Mouse (Mus musculus) MEL (cell line): ENCODE data around the gene Pde1c. TPM values are rescaled to one million over a fixed set of nuclear protein-coding genes. Genes with fewer than 3 reads are reported as not detected.

Experiments used
- DNase-seq: peaks from one replicate; pipeline ENCODE4 v3.0.0; 2011; ENCODE audit warnings: low read depth, low spot score
- H3K27ac ChIP-seq: 2 replicates; pipeline ENCODE4 v1.5.1; 2012; ENCODE audit warnings: low read depth, mild to moderate bottlenecking, control low read depth, low read length, moderate library complexity; ENCODE audit not compliant: control insufficient read depth
- H3K27me3 ChIP-seq, 2 experiments: fragments of 150-350 bp in 1 of 2; sonication (generic) in 1 of 2; 2 replicates each; pipeline ENCODE4 v1.6.1; 2012; ENCODE audit warnings: low read length in 2 of 2, mild to moderate bottlenecking in 2 of 2, improper control_type of control experiment in 1 of 2, moderate library complexity in 1 of 2; ENCODE audit not compliant: insufficient read depth in 2 of 2, control insufficient read depth in 1 of 2
- H3K36me3 ChIP-seq, 2 experiments: 2 replicates each; pipeline ENCODE4 v1.6.1; 2012 to 2014; ENCODE audit warnings: low read length in 2 of 2, improper control_type of control experiment in 1 of 2, inconsistent platforms in 1 of 2, mild to moderate bottlenecking in 1 of 2; ENCODE audit not compliant: insufficient read depth in 2 of 2, control insufficient read depth in 1 of 2
- H3K4me1 ChIP-seq, 2 experiments: fragments of 150-350 bp in 1 of 2; sonication (generic) in 1 of 2; 2 replicates each; pipeline ENCODE4 v1.6.1; 2012; ENCODE audit warnings: low read length in 2 of 2, improper control_type of control experiment in 1 of 2, mild to moderate bottlenecking in 1 of 2; ENCODE audit not compliant: insufficient read depth in 2 of 2, control insufficient read depth in 1 of 2
- H3K4me3 ChIP-seq, 2 experiments: fragments of 150-350 bp in 1 of 2; sonication (generic) in 1 of 2; 2 replicates each; pipeline ENCODE4 v1.5.1; 2012; ENCODE audit warnings: low read depth in 2 of 2, low read length in 2 of 2, mild to moderate bottlenecking in 2 of 2, moderate library complexity in 2 of 2, control low read depth in 1 of 2, improper control_type of control experiment in 1 of 2; ENCODE audit not compliant: control insufficient read depth in 1 of 2, insufficient read depth in 1 of 2
- H3K79me2 ChIP-seq: 2 replicates; pipeline ENCODE4 v1.6.1; 2012; ENCODE audit warnings: mild to moderate bottlenecking, low read length, moderate library complexity; ENCODE audit not compliant: control insufficient read depth, poor library complexity, insufficient read depth
- H3K9ac ChIP-seq: 2 replicates; pipeline ENCODE4 v1.6.1; 2012; ENCODE audit warnings: low read depth, mild to moderate bottlenecking, control low read depth, low read length, moderate library complexity; ENCODE audit not compliant: control insufficient read depth, poor library complexity, severe bottlenecking
- H3K9me3 ChIP-seq: fragments of 150-350 bp; sonication (generic); replicated peaks from 2 replicates; pipeline ENCODE4 v1.6.1; 2012; ENCODE audit warnings: mild to moderate bottlenecking, low read length, improper control_type of control experiment, moderate library complexity; ENCODE audit not compliant: insufficient read depth
- BHLHE40 ChIP-seq: IDR thresholded peaks from 2 replicates; pipeline ENCODE4 v1.6.1; 2012; ENCODE audit warnings: low read depth, mild to moderate bottlenecking, inconsistent platforms, low read length, improper control_type of control experiment, borderline replicate concordance
- CHD1 ChIP-seq: IDR thresholded peaks from 2 replicates; pipeline ENCODE4 v1.6.1; 2012; ENCODE audit warnings: low read depth, mild to moderate bottlenecking, inconsistent platforms, low read length, improper control_type of control experiment
- CHD2 ChIP-seq: IDR thresholded peaks from 2 replicates; pipeline ENCODE4 v1.6.1; 2011; ENCODE audit warnings: low read length, improper control_type of control experiment
- CTCF ChIP-seq, 3 experiments: IDR thresholded peaks in 2 of 3; conservative IDR thresholded peaks in 1 of 3; 2 replicates each; pipeline ENCODE4 v1.5.1; 2011 to 2012; ENCODE audit warnings: low read length in 3 of 3, low read depth in 2 of 3, mild to moderate bottlenecking in 2 of 3, improper control_type of control experiment in 1 of 3, inconsistent platforms in 1 of 3, mixed read lengths in 1 of 3, moderate library complexity in 1 of 3; ENCODE audit not compliant: control insufficient read depth in 1 of 3, insufficient read depth in 1 of 3, poor library complexity in 1 of 3, severe bottlenecking in 1 of 3
- ELF1 ChIP-seq: IDR thresholded peaks from 2 replicates; pipeline ENCODE4 v1.6.1; 2014; ENCODE audit warnings: low read depth, mild to moderate bottlenecking, inconsistent platforms, low read length, improper control_type of control experiment, moderate library complexity
- ETS1 ChIP-seq: IDR thresholded peaks from 2 replicates; pipeline ENCODE4 v1.6.1; 2012; ENCODE audit warnings: low read depth, mild to moderate bottlenecking, inconsistent platforms, low read length, improper control_type of control experiment, moderate library complexity
- GATA1 ChIP-seq: IDR thresholded peaks from 2 replicates; pipeline ENCODE4 v1.6.1; 2011; ENCODE audit warnings: low read depth, low read length, improper control_type of control experiment
- HCFC1 ChIP-seq: IDR thresholded peaks from 2 replicates; pipeline ENCODE4 v1.6.1; 2012; ENCODE audit warnings: low read depth, mild to moderate bottlenecking, inconsistent platforms, low read length, improper control_type of control experiment, moderate library complexity
- JUND ChIP-seq: IDR thresholded peaks from 2 replicates; pipeline ENCODE4 v1.6.1; 2011; ENCODE audit warnings: low read depth, mild to moderate bottlenecking, improper control_type of control experiment, low read length
- KAT2A ChIP-seq: conservative IDR thresholded peaks from 2 replicates; pipeline ENCODE4 v1.6.1; 2012; ENCODE audit warnings: low read depth, low read length, improper control_type of control experiment, inconsistent platforms
- MAFK ChIP-seq: IDR thresholded peaks from 2 replicates; pipeline ENCODE4 v1.6.1; 2011; ENCODE audit warnings: low read depth, mild to moderate bottlenecking, low read length, improper control_type of control experiment, borderline replicate concordance
- MAX ChIP-seq: IDR thresholded peaks from 2 replicates; pipeline ENCODE4 v1.6.1; 2011; ENCODE audit warnings: low read length, improper control_type of control experiment
- MYC ChIP-seq: IDR thresholded peaks from 2 replicates; pipeline ENCODE4 v1.6.1; 2011; ENCODE audit warnings: low read depth, mild to moderate bottlenecking, low read length, improper control_type of control experiment, moderate library complexity
- NRF1 ChIP-seq: IDR thresholded peaks from 2 replicates; pipeline ENCODE4 v1.6.1; 2014; ENCODE audit warnings: low read depth, mild to moderate bottlenecking, inconsistent platforms, low read length, improper control_type of control experiment, moderate library complexity; ENCODE audit not compliant: poor library complexity, insufficient read depth, severe bottlenecking
- POLR2AphosphoS2 ChIP-seq: IDR thresholded peaks from 2 replicates; pipeline ENCODE4 v1.6.1; 2011; ENCODE audit warnings: low read length, improper control_type of control experiment
- POLR2AphosphoS5 ChIP-seq: IDR thresholded peaks from 2 replicates; pipeline ENCODE4 v1.6.1; 2012; ENCODE audit warnings: low read depth, borderline replicate concordance, mild to moderate bottlenecking, inconsistent platforms, low read length, moderate library complexity, mixed read lengths
- RAD21 ChIP-seq: IDR thresholded peaks from 2 replicates; pipeline ENCODE4 v1.6.1; 2011; ENCODE audit warnings: mild to moderate bottlenecking, low read depth, low read length, improper control_type of control experiment
- RCOR1 ChIP-seq: IDR thresholded peaks from 2 replicates; pipeline ENCODE4 v1.6.1; 2012; ENCODE audit warnings: low read depth, mild to moderate bottlenecking, inconsistent platforms, low read length, improper control_type of control experiment
- SIN3A ChIP-seq: IDR thresholded peaks from 2 replicates; pipeline ENCODE4 v1.6.1; 2012; ENCODE audit warnings: low read length, improper control_type of control experiment, inconsistent platforms
- TAL1 ChIP-seq: IDR thresholded peaks from 2 replicates; pipeline ENCODE4 v1.6.1; 2012; ENCODE audit warnings: mild to moderate bottlenecking, inconsistent platforms, low read length, moderate library complexity, mixed read lengths
- ZC3H11A ChIP-seq: IDR thresholded peaks from 2 replicates; pipeline ENCODE4 v1.6.1; 2012; ENCODE audit warnings: low read depth, mild to moderate bottlenecking, inconsistent platforms, low read length, improper control_type of control experiment
- ZMIZ1 ChIP-seq: IDR thresholded peaks from 2 replicates; pipeline ENCODE4 v1.6.1; 2012; ENCODE audit warnings: low read depth, mild to moderate bottlenecking, inconsistent platforms, low read length, improper control_type of control experiment, moderate library complexity
- ZNF384 ChIP-seq: IDR thresholded peaks from 2 replicates; pipeline ENCODE4 v1.6.1; 2012; ENCODE audit warnings: low read depth, mild to moderate bottlenecking, inconsistent platforms, low read length, improper control_type of control experiment
- polyA plus RNA-seq, 2 experiments: library from polyadenylated mRNA; stranded (reverse) in 1 of 2; unstranded in 1 of 2; fragments of >175 nt in 1 of 2; fragments of >200 nt in 1 of 2; gene quantifications; 2 replicates each; pipeline versions ENCODE4 v1.2.1 to v1.2.4; 2012; ENCODE audit warnings: low replicate concordance in 2 of 2, low read depth in 1 of 2; ENCODE audit not compliant: insufficient read length in 2 of 2, insufficient read depth in 1 of 2, missing spikeins in 1 of 2
- total RNA-seq: library from RNA; depleted of rRNA; stranded (reverse); fragments of 300-350 nt; gene quantifications from 2 replicates; pipeline ENCODE4 v1.2.3, GENCODE M21; 2012

The Pde1c gene
- total and polyA plus RNA-seq, 3 experiments, result not detected

DNA sequence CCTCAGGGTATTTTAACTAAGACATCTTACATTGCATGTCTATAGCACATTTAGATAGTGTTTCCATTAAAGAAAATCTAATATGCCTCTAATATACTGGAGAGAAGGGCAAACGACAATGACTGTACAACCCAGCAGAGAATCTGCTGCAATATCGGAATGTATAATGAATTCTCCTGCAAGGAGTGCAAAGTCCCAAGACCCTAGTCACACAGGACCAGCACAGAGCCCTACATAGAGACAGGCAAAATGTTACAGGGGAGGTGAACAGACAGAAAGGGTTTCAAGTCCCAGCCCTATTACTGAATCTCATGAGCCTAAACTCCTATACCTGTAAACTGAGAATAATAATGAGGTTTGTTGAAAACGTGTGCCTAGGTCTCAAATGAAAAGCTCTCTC is 13.1 kb downstream of the Pde1c start:
- H3K27me3 ChIP-seq, result no peaks in the 10 kb centered on the region
- H3K9ac ChIP-seq, result no peak overlapping the region
- no peaks in the 10 kb centered on the region for H3K9me3 ChIP-seq
- no peaks in the 10 kb centered on the region for H3K79me2 ChIP-seq
- no peak for DNase-seq
- no peaks in the 10 kb centered on the region for H3K4me1 ChIP-seq
- no peak overlapping the region for H3K27ac ChIP-seq
- no peak overlapping the region for H3K4me3 ChIP-seq
- TF ChIP-seq POLR2AphosphoS2 (no peak), KAT2A (no peak), RAD21 (no peak), SIN3A (no peak), MYC (no peak), JUND (no peak), RCOR1 (no peak), ETS1 (no peak), ZNF384 (no peak), ZMIZ1 (no peak), MAX (no peak), ZC3H11A (no peak), MAFK (no peak), TAL1 (no peak), NRF1 (no peak), GATA1 (no peak), HCFC1 (no peak), BHLHE40 (no peak), CHD1 (no peak)
- H3K36me3 ChIP-seq, result no peaks in the 10 kb centered on the region

DNA sequence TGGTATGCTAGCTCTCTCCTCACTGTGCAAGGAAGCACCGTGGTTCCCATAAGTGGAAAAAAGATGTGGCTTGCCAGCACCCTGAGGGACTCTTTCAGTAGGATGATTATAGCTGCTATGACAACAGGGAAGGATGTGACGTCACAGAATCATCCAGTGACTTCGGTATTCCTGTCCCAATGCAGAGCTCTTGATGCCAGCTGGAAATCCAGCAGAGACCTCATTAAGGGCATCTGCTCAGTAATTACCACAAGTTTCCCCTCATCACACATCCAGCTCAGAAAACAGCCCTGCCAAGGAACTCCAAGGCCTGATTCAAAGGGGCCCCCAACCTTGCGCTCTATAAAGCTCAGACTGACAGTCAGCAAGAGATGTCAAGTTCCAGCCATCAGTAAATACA is 13.5 kb downstream of the Pde1c start:
- Histone ChIP-seq H3K27ac (no peak overlapping the region), H3K9me3 (no peaks in the 10 kb centered on the region), H3K4me3 (no peak overlapping the region), H3K27me3 (no peaks in the 10 kb centered on the region), H3K4me1 (no peaks in the 10 kb centered on the region), H3K36me3 (no peaks in the 10 kb centered on the region), H3K9ac (no peak overlapping the region), H3K79me2 (no peaks in the 10 kb centered on the region)
- DNase-seq, result no peak
- TF ChIP-seq CTCF (IDR thresholded peaks at IDR 0.05 in 2 of 3, conservative IDR thresholded peaks at IDR 0.05 in 1 of 3; ENCODE audit: control insufficient read depth in 1 of 3, insufficient read depth in 1 of 3, low read depth in 2 of 3, low read length in 3 of 3, poor library complexity in 1 of 3, severe bottlenecking in 1 of 3), result no peak
- no peak for TF ChIP-seq TAL1
- no peak for TF ChIP-seq RCOR1
- TF ChIP-seq HCFC1, result no peak
- no peak for TF ChIP-seq KAT2A
- no peak for TF ChIP-seq NRF1
- no peak for TF ChIP-seq MAFK
- TF ChIP-seq POLR2AphosphoS5, result no peak
- TF ChIP-seq CHD1, result no peak
- TF ChIP-seq CHD2, result no peak
- TF ChIP-seq ZC3H11A, result no peak
- no peak for TF ChIP-seq ELF1
